In genomic region chr4:41136811-41137210, GRCm38 (mm10) we compare ENCODE assay signal across 8 mouse cellular contexts. TPM values are rescaled to one million over a fixed set of nuclear protein-coding genes. Genes with fewer than 3 reads are reported as not detected.
DNase-seq lines count a peak whose midpoint lies in the region; ATAC-seq and TF ChIP-seq lines count a peak whose summit lies in the region.

No protein-coding gene starts in this region.

- intact Hi-C loops in heart, postnatal 36 days (cut with DNase I), result loop anchor here (5.0 kb wide), 1 partner anchor 135 kb away; no protein-coding TSS in a partner anchor

- 0 out of 2 replicates have a peak, but pooled peaks cover 3% of the 10 kb centered on the region for H3K9me3 ChIP-seq in heart, postnatal 0 days (replicated peaks; ENCODE audit: control insufficient read depth, low read length)
- H3K9me3 ChIP-seq in hindbrain, embryonic 12.5 days (replicated peaks), result no peaks in the 10 kb centered on the region
- no peaks in the 10 kb centered on the region for H3K9me3 ChIP-seq in midbrain, embryonic 13.5 days

- peak overlapping the region; percentile 89 for H3K9ac ChIP-seq in heart, postnatal 0 days (replicated peaks; ENCODE audit: low read depth, low read length)
- peak overlapping the region; percentile 99 for H3K9ac ChIP-seq in hindbrain, embryonic 12.5 days
- peak overlapping the region; percentile 99 for H3K9ac ChIP-seq in midbrain, embryonic 13.5 days (replicated peaks)

- 0% methylated on average over 8 of the region's 8 CpGs for WGBS in heart, postnatal 0 days
- 0% methylated on average over 8 of the region's 8 CpGs for WGBS in hindbrain, embryonic 12.5 days
- under 1% methylated on average over 8 of the region's 8 CpGs for WGBS in midbrain, embryonic 13.5 days

- no peak for DNase-seq in heart, postnatal 0 days (ENCODE audit: low spot score)
- no peak for DNase-seq in heart, postnatal 36 days
- DNase-seq in NIH3T3 (ENCODE audit: low read depth) (peak; percentile 11), MN1 (ENCODE audit: low spot score) (no peak)
- DNase-seq in spleen, postnatal 4 days (ENCODE audit: low spot score in 2 of 2), result no peak
- DNase-seq in cerebellum, postnatal 25 days, result no peak

- TF ChIP-seq EP300 in heart, postnatal 0 days (IDR thresholded peaks at IDR 0.05; ENCODE audit: low read depth), result no peak

- peaks cover 12% of the 10 kb centered on the region; the same call in 1 of the 2 replicates for H3K4me1 ChIP-seq in heart, postnatal 0 days (ENCODE audit: control insufficient read depth, insufficient read depth)
- peaks cover 10% of the 10 kb centered on the region for H3K4me1 ChIP-seq in hindbrain, embryonic 12.5 days
- H3K4me1 ChIP-seq in midbrain, embryonic 13.5 days (replicated peaks), result peaks cover 26% of the 10 kb centered on the region

- H3K4me3 ChIP-seq in heart, postnatal 0 days (ENCODE audit: low read depth, low read length), result peak overlapping the region; percentile 98
- H3K4me3 ChIP-seq in hindbrain, embryonic 12.5 days, result peak overlapping the region; percentile 94
- peak overlapping the region; percentile 94 for H3K4me3 ChIP-seq in midbrain, embryonic 13.5 days (replicated peaks)

- peaks cover 10% of the 10 kb centered on the region; the same call in 1 of the 2 replicates for H3K36me3 ChIP-seq in heart, postnatal 0 days (replicated peaks; ENCODE audit: control insufficient read depth, insufficient read depth, low read length)
- H3K36me3 ChIP-seq in hindbrain, embryonic 12.5 days, result peaks cover 16% of the 10 kb centered on the region
- peaks cover 25% of the 10 kb centered on the region for H3K36me3 ChIP-seq in midbrain, embryonic 13.5 days

- no peak for ATAC-seq in heart, postnatal 0 days (ENCODE audit: insufficient read depth, low read depth)
- ATAC-seq in hindbrain, embryonic 12.5 days (ENCODE audit: low FRiP score), result no peak
- ATAC-seq in midbrain, embryonic 13.5 days, result no peak

- peak overlapping the region; percentile 96 for H3K27ac ChIP-seq in heart, postnatal 0 days (ENCODE audit: low read depth)
- H3K27ac ChIP-seq in hindbrain, embryonic 12.5 days, result peak overlapping the region; percentile 100
- peak overlapping the region; percentile 100 for H3K27ac ChIP-seq in midbrain, embryonic 13.5 days

- H3K27me3 ChIP-seq in heart, postnatal 0 days (ENCODE audit: control insufficient read depth, insufficient read depth, low read length), result no peaks in the 10 kb centered on the region
- H3K27me3 ChIP-seq in hindbrain, embryonic 12.5 days, result no peaks in the 10 kb centered on the region
- H3K27me3 ChIP-seq in midbrain, embryonic 13.5 days, result 0 out of 2 replicates have a peak, but pooled peaks cover 4% of the 10 kb centered on the region

- H3K4me2 ChIP-seq in heart, postnatal 0 days (ENCODE audit: low read depth, low read length), result peak overlapping the region; percentile 81
- H3K4me2 ChIP-seq in hindbrain, embryonic 12.5 days (replicated peaks), result peak overlapping the region; percentile 72
- peak overlapping the region; percentile 72 for H3K4me2 ChIP-seq in midbrain, embryonic 13.5 days (replicated peaks)

- TF ChIP-seq CTCF in heart, postnatal 0 days (IDR thresholded peaks at IDR 0.05; ENCODE audit: low read depth), result no peak

RNA-seq across cellular contexts. Expression of gene Ube2r2, which starts 1.3 kb away (rescaled TPM):
- total RNA-seq in heart, postnatal 0 days (2014; rRNA removed; ENCODE audit: low replicate concordance), result 43.7 and 48.9 TPM in 2 replicates
- 60.9 and 69.7 TPM in 2 replicates for polyA plus RNA-seq in heart, postnatal 0 days (2015; fragmentation: Nextera tagmentation; extraction: Ambion mirVana)
- total RNA-seq in heart, postnatal 36 days (2021), result 100 to 1,000 TPM; 136 to 137 TPM
- 101 and 113 TPM in 2 replicates for polyA plus RNA-seq in hindbrain, embryonic 12.5 days (2016; fragmentation: Nextera tagmentation; extraction: Ambion mirVana)
- 76.5 and 87.8 TPM in 2 replicates for polyA plus RNA-seq in midbrain, embryonic 13.5 days (2015; fragmentation: Nextera tagmentation; extraction: Ambion mirVana)

RNA-seq across cellular contexts. Expression of gene Nol6, which starts 12.6 kb away (rescaled TPM):
- total RNA-seq in heart, postnatal 0 days (2014; rRNA removed; ENCODE audit: low replicate concordance), result 15.0 and 39.8 TPM in 2 replicates
- 6.6 and 7.3 TPM in 2 replicates for polyA plus RNA-seq in heart, postnatal 0 days (2015; fragmentation: Nextera tagmentation; extraction: Ambion mirVana)
- 10 to 100 TPM; 14.8 to 15.8 TPM for total RNA-seq in heart, postnatal 36 days (2021)
- 29.0 and 33.6 TPM in 2 replicates for polyA plus RNA-seq in hindbrain, embryonic 12.5 days (2016; fragmentation: Nextera tagmentation; extraction: Ambion mirVana)
- 28.1 and 28.7 TPM in 2 replicates for polyA plus RNA-seq in midbrain, embryonic 13.5 days (2015; fragmentation: Nextera tagmentation; extraction: Ambion mirVana)

RNA-seq across cellular contexts. Expression of gene Aqp3, which starts 38.8 kb away (rescaled TPM):
- 0.54 and 6.3 TPM in 2 replicates for total RNA-seq in heart, postnatal 0 days (2014; rRNA removed; ENCODE audit: low replicate concordance)
- 0.19 and 0.36 TPM in 2 replicates for polyA plus RNA-seq in heart, postnatal 0 days (2015; fragmentation: Nextera tagmentation; extraction: Ambion mirVana)
- not detected for total RNA-seq in heart, postnatal 36 days (2021)
- polyA plus RNA-seq in hindbrain, embryonic 12.5 days (2016; fragmentation: Nextera tagmentation; extraction: Ambion mirVana), result 0.77 and 0.97 TPM in 2 replicates
- 0.08 and 0.18 TPM in 2 replicates for polyA plus RNA-seq in midbrain, embryonic 13.5 days (2015; fragmentation: Nextera tagmentation; extraction: Ambion mirVana)
